Mouse (Mus musculus): Measurements from ENCODE around the gene Tubal3.

DNA sequence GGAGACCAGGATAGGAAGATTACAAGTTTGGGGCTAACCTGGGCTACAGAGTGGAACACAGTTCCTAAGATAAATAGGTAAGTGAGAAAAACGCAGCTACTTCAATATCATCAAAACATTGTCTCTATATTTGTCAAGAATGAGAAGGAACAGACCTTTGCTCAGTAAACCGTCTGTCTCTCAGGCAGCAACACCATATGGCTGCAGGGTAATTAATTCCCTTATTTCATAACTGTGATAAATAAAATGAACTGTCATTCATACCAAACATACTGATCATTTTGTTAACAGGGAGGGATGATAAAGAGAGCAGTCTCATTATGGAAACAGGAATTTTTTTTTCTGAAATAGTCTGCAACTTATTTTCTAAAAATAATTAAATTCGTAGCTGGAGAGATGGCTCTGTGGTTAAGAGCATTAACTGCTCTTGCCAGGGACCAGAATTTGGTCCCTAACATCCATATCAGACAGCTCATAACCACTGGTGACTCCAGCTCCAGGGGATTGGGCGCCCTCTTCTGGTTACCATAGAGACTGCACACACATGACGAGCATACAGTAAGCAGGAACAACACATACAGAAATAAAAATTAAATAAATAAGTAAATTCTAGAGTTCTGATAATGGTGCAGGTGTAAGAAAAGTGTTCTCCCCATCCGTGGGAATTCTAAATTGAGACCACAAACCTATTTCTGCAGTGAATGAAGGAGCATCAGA lies 33.3 kb downstream of the Tubal3 start:
- no peak for TF ChIP-seq CTCF (IDR thresholded peaks at IDR 0.05; ENCODE audit: insufficient read depth, low read length)
- no peak for TF ChIP-seq POLR2A (IDR thresholded peaks at IDR 0.05; ENCODE audit: borderline replicate concordance, extremely low read depth, low read depth, low read length)

All from lung, adult 2 months (tissue).